Comparison of ENCODE assay signal across 9 mouse cellular contexts in the genomic region with DNA sequence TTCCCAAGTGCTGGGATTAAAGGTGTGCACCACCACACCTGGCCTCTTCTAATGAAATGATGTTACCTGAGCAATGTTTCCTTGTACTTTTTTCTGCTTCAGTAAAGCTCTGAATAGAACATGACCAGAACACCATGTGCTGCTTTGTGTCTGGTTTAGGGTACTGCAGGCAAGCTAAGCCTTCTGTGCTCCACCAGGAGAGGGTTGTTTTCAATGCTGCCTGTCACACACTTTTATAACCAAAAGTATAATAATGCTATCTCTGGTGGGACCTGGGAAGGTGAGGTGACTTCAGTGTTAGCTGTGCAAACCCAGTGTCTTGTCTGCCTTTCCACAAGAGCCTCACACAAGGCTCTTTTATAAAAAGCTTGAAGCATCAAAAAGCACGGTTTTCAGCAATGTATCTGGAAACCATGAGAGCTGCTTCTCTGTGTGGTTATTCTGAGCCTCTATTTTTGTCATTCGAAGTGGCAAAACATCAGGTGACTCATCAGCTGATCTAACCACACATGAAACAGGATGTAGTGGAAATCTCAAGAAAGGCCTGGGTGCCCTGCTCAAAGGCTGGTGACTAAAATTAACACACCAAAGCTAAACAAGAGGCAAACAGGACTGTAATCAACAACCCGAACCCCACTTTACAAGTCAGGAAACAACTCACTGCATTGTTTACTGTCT. TPM values are rescaled to one million over a fixed set of nuclear protein-coding genes. Genes with fewer than 3 reads are reported as not detected.
DNase-seq lines count a peak whose midpoint lies in the region; ATAC-seq and TF ChIP-seq lines count a peak whose summit lies in the region.
"Had no signal": no experiment of that assay in that cellular context is flagged by ENCODE, and none has a peak within 500 bp of the region (broad histone marks: within the 10 kb centered on the region; RNA-seq: fewer than 3 reads in every experiment).

No protein-coding gene starts in this region.

- peak; percentile 32 for DNase-seq in hindbrain, postnatal 0 days (ENCODE audit: low spot score)
- DNase-seq in CD4-positive helper T cell, adult 2 months (ENCODE audit: low read depth, low spot score), result peak; percentile 92
- no peak for DNase-seq in adrenal gland, postnatal 10 days
- no peak for DNase-seq in gastrocnemius, postnatal 10 days
- DNase-seq in ovary, postnatal 14 days (ENCODE audit: low spot score), result no peak

- H3K9ac ChIP-seq in hindbrain, postnatal 0 days (replicated peaks; ENCODE audit: low read length), result no peak overlapping the region
- H3K9ac ChIP-seq in hindbrain, embryonic 16.5 days (ENCODE audit: low read depth, low read length), result no peak overlapping the region
- H3K9ac ChIP-seq: liver, embryonic 15.5 days had no signal

- H3K27me3 ChIP-seq in hindbrain, postnatal 0 days (ENCODE audit: insufficient read depth, low read length), result no peaks in the 10 kb centered on the region
- H3K27me3 ChIP-seq in hindbrain, embryonic 16.5 days (replicated peaks; ENCODE audit: control insufficient read depth, insufficient read depth, low read length), result no peaks in the 10 kb centered on the region
- no peaks in the 10 kb centered on the region for H3K27me3 ChIP-seq in megakaryocyte, embryonic 14.5 days (replicated peaks)
- H3K27me3 ChIP-seq: liver, embryonic 15.5 days had no signal

- ATAC-seq in hindbrain, postnatal 0 days, result peak; percentile 53
- ATAC-seq in hindbrain, embryonic 16.5 days, result no peak

- TF ChIP-seq POLR2A in embryonic fibroblast, embryonic 13.5 days (IDR thresholded peaks at IDR 0.05; ENCODE audit: low read depth, low read length), result no peak

- H3K4me2 ChIP-seq in hindbrain, postnatal 0 days (ENCODE audit: low read depth, low read length), result no peak overlapping the region
- H3K4me2 ChIP-seq in hindbrain, embryonic 16.5 days (ENCODE audit: low read length), result no peak overlapping the region
- H3K4me2 ChIP-seq: liver, embryonic 15.5 days had no signal

- WGBS in hindbrain, postnatal 0 days, result 74% methylated on average over 3 of the region's 3 CpGs
- 79% methylated on average over 3 of the region's 3 CpGs for WGBS in hindbrain, embryonic 16.5 days

- H3K9me3 ChIP-seq in hindbrain, postnatal 0 days (ENCODE audit: low read length), result no peaks in the 10 kb centered on the region
- no peaks in the 10 kb centered on the region for H3K9me3 ChIP-seq in hindbrain, embryonic 16.5 days (ENCODE audit: control insufficient read depth, low read length)
- no peaks in the 10 kb centered on the region for H3K9me3 ChIP-seq in megakaryocyte, embryonic 14.5 days
- H3K9me3 ChIP-seq: liver, embryonic 15.5 days had no signal

- peaks cover 17% of the 10 kb centered on the region for H3K36me3 ChIP-seq in hindbrain, postnatal 0 days (ENCODE audit: insufficient read depth, low read length)
- H3K36me3 ChIP-seq in hindbrain, embryonic 16.5 days (ENCODE audit: control insufficient read depth, insufficient read depth, low read length), result 0 out of 2 replicates have a peak, but pooled peaks cover 3% of the 10 kb centered on the region
- H3K36me3 ChIP-seq in megakaryocyte, embryonic 14.5 days (replicated peaks; ENCODE audit: low read length), result peaks cover 96% of the 10 kb centered on the region

- 0 out of 2 replicates have a peak overlapping the region, but pooled peaks have one; percentile 12 for H3K27ac ChIP-seq in hindbrain, postnatal 0 days
- H3K27ac ChIP-seq in hindbrain, embryonic 16.5 days (ENCODE audit: low read depth, low read length), result no peak overlapping the region
- peak overlapping the region; percentile 64 for H3K27ac ChIP-seq in embryonic fibroblast, embryonic 13.5 days (ENCODE audit: insufficient read depth, low read length)
- H3K27ac ChIP-seq: liver, embryonic 15.5 days had no signal

- H3K4me3 ChIP-seq in hindbrain, postnatal 0 days (ENCODE audit: low read length), result no peak overlapping the region
- no peak overlapping the region for H3K4me3 ChIP-seq in hindbrain, embryonic 16.5 days (ENCODE audit: low read length)
- H3K4me3 ChIP-seq in embryonic fibroblast, embryonic 13.5 days (ENCODE audit: insufficient read depth, low read length), result no peak overlapping the region
- peak overlapping the region; percentile 67 for H3K4me3 ChIP-seq in megakaryocyte, embryonic 14.5 days (replicated peaks)
- H3K4me3 ChIP-seq: liver, embryonic 15.5 days had no signal

- no peaks in the 10 kb centered on the region for H3K4me1 ChIP-seq in hindbrain, postnatal 0 days (ENCODE audit: insufficient read depth, low read length)
- H3K4me1 ChIP-seq in hindbrain, embryonic 16.5 days (ENCODE audit: control insufficient read depth, insufficient read depth, low read depth, low read length), result no peaks in the 10 kb centered on the region
- peaks cover 10% of the 10 kb centered on the region for H3K4me1 ChIP-seq in embryonic fibroblast, embryonic 13.5 days (ENCODE audit: control insufficient read depth, insufficient read depth, low read length)
- peaks cover 77% of the 10 kb centered on the region for H3K4me1 ChIP-seq in megakaryocyte, embryonic 14.5 days

- peak; percentile 52 for TF ChIP-seq CTCF in hindbrain, postnatal 0 days (IDR thresholded peaks at IDR 0.05; ENCODE audit: low read depth)
- TF ChIP-seq CTCF in embryonic fibroblast, embryonic 13.5 days (IDR thresholded peaks at IDR 0.05; ENCODE audit: borderline replicate concordance, insufficient read depth, low read length), result no peak

RNA-seq across cellular contexts. Expression of a gene that starts 33.9 kb away (rescaled TPM):
- 15.9 and 16.5 TPM in 2 replicates for total RNA-seq in hindbrain, postnatal 0 days (2014; rRNA removed)
- 25.4 and 26.3 TPM in 2 replicates for polyA plus RNA-seq in hindbrain, postnatal 0 days (2015; fragmentation: Nextera tagmentation; extraction: Ambion mirVana)
- 12.3 and 24.2 TPM in 2 replicates for polyA plus RNA-seq in hindbrain, embryonic 16.5 days (2015; fragmentation: Nextera tagmentation; extraction: Ambion mirVana)
- polyA plus RNA-seq in embryonic fibroblast, embryonic 13.5 days (2011; ENCODE audit: insufficient read length, low read depth, missing spikeins), result 23.3 and 25.3 TPM in 2 replicates
- 6.2 and 25.7 TPM in 2 replicates for polyA plus RNA-seq in megakaryocyte, embryonic 14.5 days (2012; ENCODE audit: insufficient read depth, low replicate concordance)
- 10 to 100 TPM; 32.8 to 35.7 TPM for total RNA-seq in adrenal gland, postnatal 10 days (2021)
- total RNA-seq in gastrocnemius, postnatal 10 days (2021), result 10 to 100 TPM; 19.5 to 22.9 TPM

Comparison
In these comparisons a context has a peak if more than half of its experiments do, and no peak if none do; other contexts are left out.
1. DNase-seq: peak in hindbrain, postnatal 0 days (single experiment) and CD4-positive helper T cell, adult 2 months (single experiment); none in adrenal gland, postnatal 10 days (single experiment), gastrocnemius, postnatal 10 days (single experiment) and ovary, postnatal 14 days (single experiment).